Mouse (Mus musculus) erythroid progenitor cell, adult 5-6 weeks (primary cell): ENCODE measurements around the gene Serbp1. TPM values are rescaled to one million over a fixed set of nuclear protein-coding genes. Genes with fewer than 3 reads are reported as not detected.

ENCODE experiments used
- ATAC-seq: replicated peaks from 2 replicates; pipeline ENCODE4 v1.8.0; 2016; ENCODE audit warnings: moderate number of reproducible peaks, mild to moderate bottlenecking, moderate TSS enrichment, inconsistent platforms; ENCODE audit not compliant: poor library complexity, low FRiP score, severe bottlenecking
- total RNA-seq, 2 experiments: library from RNA; stranded (forward) in 1 of 2; stranded (reverse) in 1 of 2; fragments of 150-400 nt in 1 of 2; fragments of 186-747, 209-891 nt in 1 of 2; gene quantifications; 2 replicates each; pipeline versions ENCODE4 v1.2.3 to v1.2.4; 2015 to 2017; ENCODE audit warnings: low replicate concordance in 2 of 2

Serbp1 gene
- total RNA-seq, 2 experiments from 2014 or later = 456 to 627 TPM

- ATAC-seq = no peak
These were observed 8.0 kb upstream of the Serbp1 start for GRCm38 (mm10) chr6:67229922-67230518.

GRCm38 (mm10) chr6:67230950-67231349 lies 7.0 kb upstream of the Serbp1 start:
- ATAC-seq = no peak

GRCm38 (mm10) chr6:67235649-67236048 lies 2.3 kb upstream of the Serbp1 start:
- ATAC-seq = no peak

- ATAC-seq = no peak
These were observed 1.3 kb upstream of the Serbp1 start for GRCm38 (mm10) chr6:67236491-67237234.

- ATAC-seq = no peak
These were observed 3.3 kb downstream of the Serbp1 start for GRCm38 (mm10) chr6:67241263-67241662.

- no peak for ATAC-seq
These were observed 5.9 kb downstream of the Serbp1 start for GRCm38 (mm10) chr6:67243765-67244420.

- ATAC-seq = no peak
These were observed 6.5 kb downstream of the Serbp1 start for GRCm38 (mm10) chr6:67244451-67244850.

GRCm38 (mm10) chr6:67251095-67251494 lies 13.1 kb downstream of the Serbp1 start:
- ATAC-seq = no peak

GRCm38 (mm10) chr6:67264935-67265334 lies 27.0 kb downstream of the Serbp1 start:
- no peak for ATAC-seq

- ATAC-seq = peak; percentile 42
These were observed 28.2 kb downstream of the Serbp1 start for GRCm38 (mm10) chr6:67266159-67266657.

GRCm38 (mm10) chr6:67266664-67267407 lies 28.9 kb downstream of the Serbp1 start:
- ATAC-seq = peak; percentile 92

- ATAC-seq = peak; percentile 41
These were observed 29.6 kb downstream of the Serbp1 start for GRCm38 (mm10) chr6:67267408-67268244.

GRCm38 (mm10) chr6:67268245-67268612 lies 30.3 kb downstream of the Serbp1 start:
- no peak for ATAC-seq

GRCm38 (mm10) chr6:67268983-67269382 lies 31.0 kb downstream of the Serbp1 start:
- no peak for ATAC-seq

GRCm38 (mm10) chr6:67269459-67269858 lies 31.5 kb downstream of the Serbp1 start:
- no peak for ATAC-seq

GRCm38 (mm10) chr6:67277944-67278343 lies 40.0 kb downstream of the Serbp1 start:
- ATAC-seq = no peak

GRCm38 (mm10) chr6:67281614-67282197 lies 43.7 kb downstream of the Serbp1 start:
- peak; percentile 61 for ATAC-seq

GRCm38 (mm10) chr6:67282897-67283296 lies 44.9 kb downstream of the Serbp1 start:
- no peak for ATAC-seq

- ATAC-seq = no peak
These were observed 54.2 kb downstream of the Serbp1 start for GRCm38 (mm10) chr6:67292042-67292623.
